Mouse (Mus musculus): ENCODE data around the gene C1qtnf9.

C1qtnf9 gene

DNA sequence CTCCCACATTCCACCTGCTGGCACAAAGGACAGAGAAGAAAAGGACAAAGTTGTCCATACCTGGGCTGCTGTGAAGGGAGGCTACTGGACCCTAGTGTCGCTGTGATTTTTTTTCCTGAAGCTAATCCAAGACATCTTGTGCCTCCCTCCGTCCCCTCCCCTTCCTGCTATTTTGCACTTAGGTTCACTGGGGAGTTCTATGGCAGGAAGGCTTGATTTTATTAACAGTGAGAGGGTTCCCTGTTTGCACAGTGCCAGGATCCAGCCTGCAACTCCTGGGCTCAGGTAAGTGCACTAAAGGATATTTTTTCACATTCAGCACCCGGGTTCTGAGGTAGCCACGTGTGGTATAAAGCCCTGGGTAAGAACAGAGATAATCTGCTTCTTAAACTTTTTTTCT lies at the start of gene C1qtnf9:
TSS of gene C1qtnf9 (plus strand) at position 251 of the 400 bp plus-strand sequence.
- DNase-seq = no peak

DNA sequence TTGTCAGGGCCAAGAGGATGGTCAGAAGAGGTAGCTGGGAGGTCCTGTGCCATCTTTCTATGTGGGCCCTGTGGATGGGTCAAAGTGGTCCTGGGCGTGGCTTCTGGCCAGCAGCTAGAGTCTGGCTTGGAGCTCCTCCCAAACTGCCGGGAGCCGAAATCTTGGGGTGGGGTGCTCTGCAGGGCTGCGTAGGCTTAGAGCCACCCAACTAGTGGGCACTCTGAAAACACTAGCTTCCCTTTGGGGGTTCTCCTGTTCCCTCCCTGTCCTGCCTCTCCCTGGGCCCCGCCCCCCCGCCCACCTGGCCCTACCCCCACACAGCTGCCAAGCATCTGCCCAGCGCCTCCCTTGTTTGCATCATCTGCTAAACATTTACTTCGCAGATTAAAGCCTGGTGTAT lies 46.6 kb upstream of the C1qtnf9 start:
- DNase-seq = no peak

DNA sequence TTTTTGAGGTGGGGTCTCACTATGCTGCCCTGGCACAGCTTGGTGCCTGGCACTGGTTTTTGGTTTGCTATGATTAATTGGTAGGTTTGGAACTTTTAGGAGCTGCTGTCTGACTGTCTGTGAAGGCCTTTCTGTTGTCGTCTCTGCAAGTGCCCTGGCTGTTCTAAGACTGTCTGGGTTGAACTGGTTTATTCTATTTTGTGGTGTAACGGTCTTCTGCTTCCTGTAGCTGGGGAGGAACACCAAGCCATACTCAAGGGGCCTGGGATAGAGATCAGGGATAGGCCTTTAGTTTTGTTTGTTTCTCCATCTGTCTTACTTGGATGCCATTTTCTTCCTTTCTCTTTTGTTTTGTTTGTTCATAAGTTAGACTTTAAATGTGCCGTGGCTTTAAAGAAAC lies 46.0 kb upstream of the C1qtnf9 start:
- DNase-seq = no peak

DNA sequence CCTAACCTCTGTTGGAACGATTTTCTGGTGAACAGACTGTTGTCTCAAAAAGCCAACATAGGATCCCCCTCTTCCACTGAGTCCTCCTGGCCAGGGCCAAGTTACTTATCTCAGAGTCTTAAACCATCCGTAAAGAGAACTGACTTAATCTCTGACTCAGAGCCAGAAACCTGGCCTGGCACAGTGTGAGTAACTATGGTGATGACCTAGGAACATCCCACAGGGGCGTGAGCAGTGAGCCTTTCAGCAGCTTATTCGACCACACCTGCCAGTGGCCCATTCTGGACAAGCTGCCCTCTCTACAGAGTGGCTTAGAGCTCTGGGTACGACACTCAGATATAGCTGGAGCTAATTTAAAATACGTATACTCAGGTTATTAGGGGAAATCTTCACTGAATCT lies 41.8 kb upstream of the C1qtnf9 start:
- no peak for DNase-seq

DNA sequence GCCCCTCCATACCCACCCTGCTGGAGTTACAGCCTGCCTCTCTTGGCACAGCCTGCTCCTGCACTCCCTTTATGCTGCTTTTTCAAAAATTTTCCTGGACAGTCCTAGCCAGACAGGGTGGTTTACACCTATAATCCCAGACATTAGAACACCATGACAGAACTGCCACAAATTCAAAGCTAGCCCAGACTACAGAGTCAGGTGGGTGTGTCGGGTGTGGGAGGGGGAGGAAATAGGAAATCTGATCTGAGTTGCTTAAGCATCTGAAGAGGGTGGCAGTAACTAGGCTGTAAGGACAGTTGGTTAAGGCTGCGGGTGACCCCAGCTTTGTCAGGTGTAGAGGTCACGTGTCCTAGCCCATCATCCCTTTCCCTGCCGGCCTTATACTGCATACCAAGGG lies 40.8 kb upstream of the C1qtnf9 start:
- no peak for DNase-seq

DNA sequence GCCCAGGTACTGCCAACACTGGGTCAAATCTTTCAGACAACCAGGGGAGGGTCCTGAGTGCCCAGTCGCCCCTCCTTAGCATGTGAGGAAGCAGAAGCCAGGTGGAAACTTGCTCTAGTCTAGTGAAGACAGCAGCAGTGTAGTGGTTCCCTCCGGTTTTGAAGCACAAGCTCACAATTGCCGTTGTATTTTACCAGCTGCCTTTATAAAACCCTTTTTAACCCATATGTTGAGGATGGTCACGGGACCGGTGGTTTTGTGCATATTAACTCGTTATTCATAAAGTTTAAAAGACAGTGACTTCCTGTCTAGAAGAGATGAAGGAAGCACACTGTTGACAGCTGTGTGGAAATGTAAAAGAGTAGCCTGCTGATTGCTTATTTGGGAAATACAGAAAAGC lies 35.9 kb upstream of the C1qtnf9 start:
- DNase-seq = no peak

DNA sequence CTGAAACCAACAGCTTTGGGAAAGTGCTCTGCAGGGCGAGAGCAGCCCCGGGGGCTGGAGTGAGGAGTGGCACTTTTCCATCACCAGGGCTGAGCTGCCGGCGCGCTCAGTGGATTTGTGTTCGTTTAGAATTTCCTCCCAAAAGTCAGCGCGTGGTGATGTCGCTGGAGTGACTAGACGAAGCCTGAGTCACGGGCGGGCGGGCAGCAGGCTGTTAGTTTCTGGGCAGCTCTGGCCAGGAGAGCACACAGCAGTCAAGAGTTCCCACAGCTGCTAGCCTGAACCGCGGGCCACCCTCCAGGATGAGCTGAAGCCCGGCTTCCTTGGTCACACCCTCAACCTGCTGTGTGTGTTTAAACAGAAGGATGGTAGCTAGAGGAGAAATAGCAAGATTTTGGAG lies 35.1 kb upstream of the C1qtnf9 start:
- DNase-seq = peak; percentile 76

DNA sequence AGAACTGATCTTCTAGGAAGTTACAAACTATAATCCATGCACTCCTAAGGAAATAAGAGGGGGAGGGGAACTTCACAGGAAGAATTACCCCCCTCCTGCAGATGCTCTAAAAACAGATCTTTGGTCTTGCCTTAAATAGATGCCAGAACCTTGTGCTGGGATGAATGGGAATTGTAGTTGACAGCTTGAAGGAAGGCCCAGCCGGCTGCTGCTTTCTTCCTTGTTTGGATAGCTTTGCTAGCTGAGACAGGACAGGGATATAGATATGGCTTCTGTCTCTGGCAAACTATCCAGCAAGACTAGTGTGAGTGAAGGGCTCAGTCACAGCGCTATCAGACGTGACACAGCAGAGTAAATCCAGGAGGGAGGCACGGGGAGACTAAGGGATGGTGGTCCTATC lies 34.2 kb upstream of the C1qtnf9 start:
- no peak for DNase-seq

DNA sequence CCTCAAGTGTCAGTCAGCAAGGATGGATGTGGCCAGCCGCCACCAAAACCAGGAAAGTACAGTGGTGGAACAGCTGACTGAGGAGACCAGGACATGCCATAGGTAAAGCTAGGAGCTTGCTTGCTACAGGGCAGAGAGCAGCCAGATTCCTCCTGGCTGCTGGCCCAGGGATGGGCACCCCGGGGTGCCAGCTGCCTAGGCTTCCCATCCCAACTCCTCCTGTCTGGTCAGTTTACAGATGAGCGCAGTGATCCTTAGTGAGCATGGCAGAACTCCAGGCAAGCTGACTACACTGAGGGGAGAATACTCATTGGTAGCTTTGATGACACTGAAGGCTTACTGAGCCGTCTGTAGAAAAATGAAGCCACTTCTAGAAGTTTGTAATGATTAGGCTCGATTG lies 32.7 kb upstream of the C1qtnf9 start:
- DNase-seq = no peak

DNA sequence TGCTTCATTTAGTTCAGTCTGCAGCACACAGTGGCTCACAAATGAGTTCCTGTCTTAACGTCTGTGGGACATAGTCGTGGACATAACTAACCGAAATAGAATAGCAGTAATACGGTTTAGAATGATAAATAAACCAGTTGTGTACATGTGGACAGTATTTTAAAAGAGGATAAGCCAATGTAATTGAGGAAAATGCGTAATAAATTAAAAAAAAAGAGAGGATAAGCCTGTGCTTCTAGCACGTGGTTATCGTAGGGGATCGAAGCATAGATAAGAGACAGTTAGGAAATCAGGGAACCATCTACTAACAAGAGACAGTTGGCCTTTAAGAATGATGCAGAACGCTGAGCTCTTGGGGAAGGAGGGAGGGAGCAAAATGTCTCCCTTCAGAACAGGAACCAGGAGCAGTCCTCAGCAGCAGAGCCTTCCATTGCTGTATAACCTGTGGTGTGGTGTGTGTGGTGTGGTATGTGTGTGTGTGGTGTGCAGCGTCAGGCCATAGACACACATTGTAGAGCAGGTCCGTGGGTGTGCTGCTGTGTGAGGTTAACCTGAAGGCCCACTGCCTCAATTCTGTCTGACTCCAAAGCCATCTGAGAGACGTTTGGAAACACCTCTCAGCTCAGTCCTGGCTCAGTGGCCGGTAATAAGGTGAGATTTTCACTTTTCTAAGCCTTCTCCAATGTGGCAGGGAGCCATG lies 31.9 kb upstream of the C1qtnf9 start:
- no peak for DNase-seq

DNA sequence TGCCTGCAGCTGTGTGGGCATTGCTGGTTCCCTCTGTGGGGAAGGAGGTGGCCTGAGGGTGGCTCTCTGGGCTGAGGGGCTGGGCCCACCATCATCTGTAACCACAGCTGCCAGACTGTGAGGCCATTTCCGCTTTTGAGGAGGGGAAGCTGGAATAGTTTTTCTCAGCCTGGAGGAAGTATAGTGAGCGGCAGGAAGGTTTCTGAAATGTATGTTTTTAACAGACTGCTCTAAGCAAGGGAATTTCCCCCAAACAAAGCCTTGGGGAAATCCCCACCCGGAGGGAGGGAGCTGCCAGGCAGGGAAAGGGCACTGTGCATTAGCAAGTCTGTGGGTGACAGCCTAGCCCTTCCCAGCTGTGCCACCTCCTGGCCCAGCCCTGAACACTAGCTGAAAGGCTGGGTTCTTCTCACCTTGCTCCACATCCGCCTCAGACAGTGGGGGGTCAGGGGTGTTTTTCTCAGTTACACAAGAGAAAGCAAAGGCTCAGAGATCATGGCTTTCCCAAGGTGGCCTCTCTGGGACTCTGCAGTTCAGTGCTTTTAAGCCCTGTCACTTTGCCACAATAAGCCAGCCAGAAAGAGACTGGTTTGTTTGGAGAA lies 31.2 kb upstream of the C1qtnf9 start:
- peak; percentile 78 for DNase-seq

DNA sequence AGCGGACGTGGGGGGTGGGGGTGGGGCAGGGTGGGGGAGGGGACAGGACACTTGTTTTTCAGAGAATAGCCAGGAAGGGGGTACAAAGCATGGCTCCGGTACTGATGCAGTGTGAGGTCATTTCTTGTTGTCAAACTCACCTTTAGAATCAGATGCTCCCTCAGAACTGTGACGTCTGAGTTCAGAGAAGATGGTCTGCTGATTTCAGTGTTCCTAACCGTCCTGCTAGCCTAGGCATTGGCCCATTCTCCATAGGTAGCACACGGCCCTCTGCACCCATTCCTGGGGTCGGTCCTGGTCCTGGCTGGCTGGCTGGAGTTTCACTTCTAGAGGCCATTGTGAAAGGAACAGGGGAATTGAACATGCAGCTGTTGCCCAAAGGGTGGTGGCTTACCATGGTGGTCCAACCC lies 30.7 kb upstream of the C1qtnf9 start:
- no peak for DNase-seq

DNA sequence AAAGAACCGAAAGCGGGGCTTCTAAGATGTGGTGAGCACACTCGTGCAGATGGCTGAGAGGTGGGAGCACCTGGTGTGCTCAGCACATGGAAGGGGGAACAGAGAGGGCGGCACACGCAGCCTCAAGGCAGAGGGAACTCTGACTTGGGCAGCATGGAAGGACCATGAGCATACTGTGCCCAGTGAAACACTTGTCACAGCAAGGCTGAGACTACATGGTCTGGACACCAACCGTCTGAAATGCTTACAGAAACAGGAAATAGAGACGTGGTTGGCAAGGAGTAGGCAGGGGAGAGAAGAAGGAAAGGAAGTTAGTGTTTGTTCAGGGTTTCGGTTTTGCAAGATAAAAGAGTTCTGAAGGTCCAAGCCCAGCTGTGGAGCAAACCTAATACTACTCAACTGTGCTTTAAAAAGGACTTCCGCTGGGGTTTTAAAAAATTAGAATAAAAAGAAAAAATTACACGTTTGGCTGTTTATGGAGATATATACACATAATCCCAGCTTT lies 29.4 kb upstream of the C1qtnf9 start:
- peak; percentile 36 for DNase-seq

DNA sequence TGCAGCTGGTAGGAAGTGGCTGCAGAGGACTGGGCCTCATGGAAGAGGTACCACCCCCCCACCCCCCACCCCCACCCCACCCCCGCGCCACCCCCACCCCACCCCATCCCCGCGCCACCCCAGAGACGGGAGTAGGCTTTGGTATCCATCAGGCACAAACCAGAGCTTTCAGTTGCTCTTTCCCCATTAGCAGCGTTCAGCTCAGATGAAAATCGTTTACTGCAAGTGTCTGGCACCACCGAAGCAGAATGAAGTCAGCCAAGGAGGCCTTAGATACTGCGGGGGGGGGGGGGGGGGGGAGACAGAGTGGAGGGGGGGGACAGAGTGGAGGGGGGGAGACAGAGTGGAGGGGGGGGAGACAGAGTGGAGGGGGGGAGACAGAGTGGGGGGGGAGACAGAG lies 28.8 kb upstream of the C1qtnf9 start:
- no peak for DNase-seq

DNA sequence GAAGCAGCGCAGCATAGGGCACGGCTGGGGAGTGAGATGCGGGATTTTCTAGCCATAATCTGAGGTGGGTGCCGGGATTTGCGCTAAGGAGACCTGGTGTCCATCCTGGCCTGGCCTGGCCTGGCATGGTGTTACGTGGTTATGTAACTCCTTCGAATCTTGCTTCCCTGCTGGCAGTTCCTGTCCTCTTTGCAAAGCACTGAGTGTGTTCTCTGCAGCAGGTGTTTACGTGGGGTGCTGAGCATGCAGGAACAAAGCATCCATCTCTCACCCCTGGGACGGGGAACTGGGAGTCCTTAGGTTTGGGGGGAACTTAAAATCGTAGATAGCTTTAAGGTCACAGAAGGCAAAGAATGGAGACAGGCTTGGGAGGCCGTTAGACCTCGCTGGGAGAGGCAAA lies 28.3 kb upstream of the C1qtnf9 start:
- DNase-seq = no peak

DNA sequence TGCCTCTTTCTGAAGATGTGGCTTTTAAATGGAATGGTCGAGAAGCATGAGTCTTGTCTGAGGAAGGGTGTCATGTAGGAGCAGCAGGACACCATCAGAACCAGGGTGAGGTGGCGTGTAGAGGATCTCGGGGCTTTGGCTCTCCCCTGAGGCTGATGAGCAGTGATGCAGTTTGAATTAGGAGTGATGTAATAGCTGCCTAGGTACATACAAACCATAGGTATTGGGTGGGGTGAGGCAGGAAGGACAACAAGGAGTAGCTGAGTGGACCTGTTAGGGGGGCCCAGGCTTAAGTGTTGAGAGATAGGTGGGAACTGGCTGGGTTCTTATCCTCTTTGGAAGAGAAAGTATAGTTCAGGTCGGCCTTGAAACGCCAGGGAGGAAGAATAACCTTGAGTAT lies 27.4 kb upstream of the C1qtnf9 start:
- no peak for DNase-seq

DNA sequence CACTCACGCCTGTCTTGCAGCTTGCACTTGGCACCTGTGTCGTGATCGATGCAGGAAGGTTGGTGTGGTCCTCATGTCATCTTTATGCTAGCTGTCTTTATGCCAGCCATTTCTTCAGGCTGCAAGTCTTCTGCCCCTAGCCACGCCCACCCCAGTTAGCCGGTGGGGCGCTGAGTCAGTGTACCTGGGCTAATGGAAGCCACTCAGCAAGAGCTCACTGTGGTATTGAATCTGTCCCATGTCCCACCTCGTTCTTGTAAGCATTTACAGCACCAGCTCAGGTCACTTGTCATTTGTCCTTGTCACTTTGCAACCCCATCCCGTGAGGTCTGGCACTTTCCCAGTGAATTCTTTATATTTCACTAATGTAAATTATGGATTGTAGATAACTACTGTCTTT lies 26.9 kb upstream of the C1qtnf9 start:
- no peak for DNase-seq

DNA sequence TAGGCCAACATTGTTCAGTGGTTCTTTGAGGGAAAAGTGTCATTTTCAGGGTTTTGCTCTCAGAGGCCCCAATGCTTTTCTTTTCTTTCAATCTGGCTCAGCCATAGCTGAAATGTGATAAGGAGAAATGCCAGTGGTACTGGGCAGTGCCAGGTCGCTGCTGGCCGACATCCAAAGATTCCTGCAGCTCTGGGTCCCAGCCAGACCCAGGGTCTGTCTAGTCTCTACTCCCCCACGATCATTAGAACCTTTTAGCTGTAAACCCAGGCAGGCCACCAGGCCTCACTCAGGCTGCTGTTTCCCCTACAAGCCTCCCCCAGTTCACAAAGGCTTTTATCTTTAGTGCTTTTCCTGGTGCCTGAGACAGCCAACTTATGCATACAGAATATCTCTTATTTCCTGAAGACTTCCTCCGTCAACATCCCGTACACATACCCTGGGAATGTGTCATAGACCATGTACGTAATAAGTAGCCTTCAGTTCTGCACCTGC lies 26.4 kb upstream of the C1qtnf9 start:
- DNase-seq = peak; percentile 61

DNA sequence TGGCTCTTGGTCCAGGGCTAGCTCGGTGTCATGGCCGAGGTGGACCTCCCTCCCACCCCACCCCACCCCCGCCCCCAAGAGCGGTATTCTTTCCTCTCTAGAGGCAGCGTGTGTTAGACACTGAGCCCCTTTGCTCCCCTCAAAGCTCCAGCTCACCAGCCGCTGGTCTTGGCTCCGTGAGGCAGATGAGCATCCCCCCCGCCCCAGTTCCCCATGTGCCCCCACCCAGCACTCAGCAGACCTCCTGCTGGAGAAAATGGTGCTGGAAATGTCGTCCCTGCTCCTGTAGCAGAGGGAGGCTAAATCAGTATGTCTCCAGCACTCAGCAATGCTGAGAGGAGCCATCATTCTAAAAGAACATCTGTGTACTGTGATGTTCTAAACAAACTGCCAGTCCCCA lies 24.3 kb upstream of the C1qtnf9 start:
- no peak for DNase-seq

DNA sequence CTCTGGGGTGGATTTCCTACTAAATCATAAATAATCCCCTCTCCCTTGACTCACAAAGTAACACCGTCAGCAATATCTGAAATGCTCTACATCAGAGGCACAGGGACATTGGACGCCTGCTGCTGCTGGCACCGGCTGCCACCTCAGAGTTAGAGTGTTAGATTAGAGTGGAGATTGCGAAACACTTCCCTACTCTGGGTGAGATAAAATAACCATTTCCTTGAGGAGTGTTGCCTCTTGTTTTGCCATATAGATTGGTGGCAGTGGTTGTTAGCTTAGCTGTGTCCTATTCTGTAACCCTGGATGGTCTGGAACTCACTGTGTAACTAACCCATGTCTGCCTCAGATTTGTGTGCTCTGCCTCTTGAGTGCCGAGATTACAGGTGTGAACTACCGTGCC lies 22.7 kb upstream of the C1qtnf9 start:
- DNase-seq = no peak

DNA sequence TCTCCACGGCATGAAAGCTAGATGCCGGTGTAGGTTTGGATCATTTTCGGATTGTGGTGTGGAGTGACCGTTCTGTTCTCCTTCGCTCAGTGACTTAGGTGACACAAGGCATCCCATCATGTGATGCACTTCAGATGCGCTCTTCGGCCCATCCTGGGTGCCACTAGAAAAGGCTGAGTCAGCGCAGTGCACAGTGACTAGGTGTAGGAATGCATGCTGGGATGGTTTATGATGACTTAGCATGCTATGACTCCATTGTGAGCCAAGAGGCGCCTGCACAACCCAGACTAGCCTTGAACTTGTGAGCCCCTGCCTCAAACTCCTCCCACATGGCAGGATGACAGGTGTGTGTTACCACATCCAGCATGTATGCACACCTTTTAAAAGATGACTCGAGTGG lies 21.8 kb upstream of the C1qtnf9 start:
- no peak for DNase-seq

DNA sequence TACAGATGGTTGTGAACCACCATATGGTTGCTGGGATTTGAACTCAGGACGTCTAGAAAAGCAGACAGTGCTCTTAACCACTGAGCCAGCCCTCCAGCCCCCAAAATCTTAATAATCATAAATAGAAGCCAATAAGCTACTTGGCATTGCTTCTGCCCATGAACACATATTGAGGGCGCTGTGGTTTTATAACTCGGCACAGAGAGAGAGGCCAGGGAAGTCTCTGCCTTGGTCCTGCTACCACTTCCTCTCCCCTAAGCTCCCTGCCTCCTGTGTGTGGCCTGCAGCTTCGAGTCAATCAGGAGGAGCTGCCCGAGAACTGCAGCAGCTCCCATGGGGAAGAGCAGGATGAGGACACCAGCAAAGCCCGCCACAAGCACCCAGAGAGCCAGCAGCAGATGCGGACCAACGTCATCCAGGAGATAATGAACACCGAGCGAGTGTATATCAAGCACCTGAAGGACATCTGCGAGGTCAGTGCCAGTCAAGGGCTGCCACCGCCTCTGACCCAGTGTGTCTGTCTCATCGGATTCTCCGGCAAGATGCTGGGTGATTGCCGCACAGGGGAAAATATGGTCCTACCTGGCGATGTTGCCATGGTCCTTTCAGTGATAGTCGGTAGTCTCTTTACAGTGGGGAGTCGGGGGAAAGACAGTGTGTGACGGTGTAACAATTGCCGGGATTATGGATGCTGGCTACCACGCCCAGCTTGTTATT lies 20.6 kb upstream of the C1qtnf9 start:
- DNase-seq = no peak

DNA sequence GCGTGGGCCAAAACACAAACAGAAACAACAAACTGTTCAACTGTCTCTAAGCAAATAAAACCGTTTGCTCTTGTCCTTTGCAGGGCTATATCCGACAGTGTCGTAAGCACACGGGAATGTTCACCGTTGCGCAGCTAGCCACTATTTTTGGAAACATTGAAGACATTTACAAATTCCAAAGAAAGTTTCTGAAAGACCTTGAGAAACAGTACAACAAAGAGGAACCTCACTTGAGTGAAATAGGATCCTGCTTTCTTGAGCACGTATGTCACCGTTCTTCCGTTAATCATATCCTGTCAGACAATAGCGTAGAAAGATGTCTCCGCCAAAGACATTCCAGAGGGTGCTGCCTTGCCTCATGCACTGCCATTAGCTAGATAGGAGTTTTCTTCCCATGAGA lies 18.1 kb upstream of the C1qtnf9 start:
- no peak for DNase-seq

DNA sequence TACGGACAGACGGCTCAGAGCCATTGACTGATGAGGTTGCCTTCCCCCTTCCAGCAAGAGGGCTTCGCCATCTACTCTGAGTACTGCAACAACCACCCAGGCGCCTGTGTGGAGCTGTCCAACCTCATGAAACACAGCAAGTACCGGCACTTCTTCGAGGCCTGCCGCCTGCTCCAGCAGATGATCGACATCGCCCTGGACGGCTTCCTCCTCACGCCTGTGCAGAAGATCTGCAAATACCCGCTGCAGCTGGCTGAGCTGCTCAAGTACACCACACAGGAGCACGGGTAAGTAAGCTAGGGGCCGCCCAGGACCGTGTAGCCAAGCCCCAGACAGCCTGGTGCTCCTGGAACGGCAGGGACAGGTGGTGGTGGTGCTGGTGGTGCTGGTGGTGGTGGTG lies 16.4 kb upstream of the C1qtnf9 start:
- DNase-seq = no peak

Data from lung, postnatal 10 days (tissue).